Mouse (Mus musculus) T-cell, adult 66 days (primary cell): ENCODE results near the gene Hyal1. TPM values are rescaled to one million over a fixed set of nuclear protein-coding genes. Genes with fewer than 3 reads are reported as not detected.

Source experiments
- total RNA-seq, 2 experiments: library from RNA; stranded (reverse); gene quantifications; 3 replicates in 1 of 2; 4 replicates in 1 of 2; pipeline ENCODE4 v1.2.4; 2023

The Hyal1 gene
- total RNA-seq: 1 to 10 TPM; 1.9 to 2.2 TPM

DNA sequence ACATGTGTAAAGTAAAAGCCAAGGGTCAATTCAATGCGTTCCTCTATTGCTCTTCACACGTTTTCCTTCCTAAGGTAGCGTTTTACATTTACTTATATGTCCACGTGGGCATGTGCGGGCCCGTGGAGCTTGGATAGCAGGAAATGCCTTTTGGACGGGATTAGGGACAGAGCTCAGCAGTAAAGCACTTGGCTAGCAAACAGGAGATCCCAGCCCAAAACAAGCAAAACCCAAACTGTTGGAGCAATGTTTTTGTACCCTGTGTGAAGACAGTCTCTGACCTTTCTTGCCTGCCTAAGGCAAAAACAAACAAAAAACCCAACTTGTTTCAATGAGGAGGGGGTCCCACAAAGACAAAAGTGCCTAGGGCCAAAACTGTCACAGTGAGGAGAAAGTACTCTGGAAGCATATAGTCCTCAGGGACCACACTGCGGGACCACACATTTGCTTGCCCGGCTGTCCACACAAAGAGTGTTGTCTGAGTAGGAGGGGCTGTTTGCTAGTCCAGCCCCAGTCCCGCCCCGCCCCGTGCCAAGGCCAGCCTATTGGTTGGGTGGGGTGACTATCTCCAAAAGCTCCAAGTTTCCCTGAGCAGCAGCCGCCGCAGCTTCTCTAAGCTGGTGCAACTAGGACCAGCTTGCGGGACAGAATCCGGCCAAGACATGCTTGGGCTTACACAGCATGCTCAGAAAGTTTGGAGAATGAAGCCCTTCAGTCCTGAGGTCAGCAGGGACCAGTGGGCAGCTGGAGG, at the start of gene Hyal1:
Hyal1 (plus strand) TSS at position 571 of the 751 bp plus-strand sequence.

DNA sequence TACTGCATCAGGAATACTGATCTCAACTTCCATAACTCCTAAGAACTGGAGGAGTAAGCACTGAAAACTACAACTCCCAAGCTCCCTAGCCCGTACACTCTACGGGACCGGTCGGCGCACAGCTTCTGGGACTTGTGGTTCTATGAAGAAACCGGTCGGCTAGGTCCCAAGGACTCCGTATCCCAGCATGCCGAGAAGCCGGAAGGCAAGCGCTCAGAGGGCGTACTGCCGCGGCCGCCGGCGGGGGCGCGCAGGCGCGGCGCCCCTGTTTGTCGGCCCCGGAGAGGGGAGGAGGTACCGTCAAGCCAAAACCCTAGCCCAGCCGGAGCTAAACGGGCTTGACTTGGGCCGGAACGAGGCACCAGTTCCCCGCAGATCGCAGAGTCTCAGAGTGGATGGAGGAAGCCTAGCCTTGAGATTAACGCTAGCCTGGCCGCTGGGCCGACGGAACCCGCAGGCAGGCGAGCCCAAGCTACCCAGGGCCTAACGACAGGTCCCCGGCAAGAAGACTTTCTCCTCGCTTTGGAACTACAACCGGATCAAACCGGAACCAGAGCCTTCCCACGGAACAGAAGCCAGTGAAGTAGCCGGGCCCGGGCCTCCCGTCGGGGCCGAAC, 42.8 kb upstream of the Hyal1 start, which contains the start of gene Tmem115:
Tmem115 (plus strand) TSS at position 155 of the 617 bp plus-strand sequence.

DNA sequence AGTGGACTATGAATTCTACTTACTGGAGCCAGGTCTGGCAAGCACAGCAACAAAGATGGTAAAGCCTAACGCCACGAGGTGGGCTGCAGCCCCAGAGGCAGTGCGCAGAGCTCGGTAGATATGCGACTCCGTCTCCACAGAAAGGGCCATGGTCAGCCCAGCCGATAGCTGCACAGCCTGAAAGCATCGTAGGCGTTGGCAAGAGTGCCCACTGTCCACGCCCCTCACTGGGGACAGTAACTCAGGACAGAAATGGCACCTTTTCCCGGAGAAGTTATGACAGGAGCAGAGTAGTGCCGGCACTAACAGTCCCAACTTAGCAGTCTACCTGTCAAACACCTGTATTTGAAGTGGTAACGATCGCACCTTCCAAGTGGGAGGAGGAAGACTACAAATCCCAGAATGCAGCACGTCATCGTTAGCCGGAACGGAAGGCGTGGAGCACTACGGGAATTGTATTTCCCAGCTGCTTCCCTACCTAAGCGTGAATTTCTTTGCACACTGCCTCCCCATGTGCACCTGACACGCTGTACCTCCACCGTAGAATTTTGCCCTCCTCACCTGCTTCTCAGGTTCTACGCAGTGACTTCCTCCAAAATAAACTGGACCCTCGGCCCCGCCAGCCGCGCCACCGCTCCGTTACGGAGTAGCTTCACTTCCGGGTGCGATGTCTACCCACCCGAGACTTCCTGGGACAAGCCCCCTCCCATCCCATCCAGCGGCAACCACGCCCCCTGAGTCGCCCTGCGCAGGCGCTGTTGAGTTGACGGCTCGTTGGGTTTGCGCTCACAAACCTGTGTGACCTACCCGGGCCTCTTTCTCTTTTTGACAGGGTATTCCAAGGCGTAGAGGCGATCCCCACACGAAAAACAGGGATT, 35.0 kb upstream of the Hyal1 start, which contains the start of the genes Cyb561d2 and Nprl2:
Cyb561d2 (minus strand) TSS at position 720 of the 878 bp plus-strand sequence.
Nprl2 (plus strand) TSS at position 753 of the 878 bp plus-strand sequence.

DNA sequence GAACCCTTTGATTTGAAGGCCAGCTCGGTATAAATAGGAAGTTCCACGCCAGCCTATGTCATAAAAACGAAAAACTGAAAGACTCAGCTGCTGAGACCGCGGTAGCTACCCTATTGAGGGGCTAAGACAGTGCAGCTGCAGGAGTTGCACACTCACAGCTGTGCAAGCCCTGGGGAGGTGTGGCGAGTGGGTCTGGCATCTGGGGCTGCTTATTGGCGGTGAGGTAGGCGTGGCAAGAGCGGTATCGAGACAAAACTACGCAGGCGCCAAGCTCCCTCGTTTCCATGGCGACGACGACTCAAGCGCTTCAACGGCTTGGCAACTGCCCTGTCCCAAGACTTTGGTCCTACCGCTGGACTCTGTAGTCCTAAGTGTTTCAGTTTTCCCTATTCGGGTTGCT, 29.7 kb upstream of the Hyal1 start, which contains the start of gene Zmynd10:
Zmynd10 (plus strand) TSS at position 273 of the 400 bp plus-strand sequence.

DNA sequence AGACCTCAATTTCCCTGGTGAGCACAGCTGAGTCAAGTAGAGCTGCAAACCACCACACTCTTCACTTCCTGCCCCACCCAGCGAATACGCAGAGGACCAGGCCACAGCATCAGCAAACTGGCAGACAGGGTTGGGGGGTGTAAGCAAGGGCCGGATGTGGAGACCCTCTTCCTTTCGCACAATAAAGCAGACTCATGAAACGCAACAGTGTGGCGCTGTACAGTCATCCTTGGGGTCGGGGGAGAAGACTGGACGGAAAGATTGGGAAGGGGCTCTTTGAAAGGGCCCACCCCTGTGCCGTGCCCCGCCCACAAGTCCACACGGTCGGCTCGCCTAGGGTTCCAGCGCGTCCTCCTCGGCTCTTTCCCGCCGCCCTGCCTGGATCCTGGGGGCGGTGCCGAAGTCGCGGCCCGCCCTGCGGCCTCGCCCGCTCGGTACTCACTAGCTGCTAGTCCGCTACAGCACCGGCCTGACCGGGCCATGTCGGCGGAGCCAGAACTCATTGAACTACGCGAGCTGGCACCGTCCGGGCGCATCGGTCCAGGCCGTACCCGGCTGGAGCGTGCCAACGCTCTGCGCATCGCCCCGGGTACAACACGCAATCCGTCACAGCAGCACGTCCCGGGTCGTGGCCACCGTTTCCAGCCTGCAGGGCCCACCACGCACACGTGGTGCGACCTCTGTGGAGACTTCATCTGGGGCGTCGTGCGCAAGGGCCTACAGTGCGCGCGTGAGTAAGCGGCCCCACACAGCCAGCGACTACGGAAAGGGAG, 25.4 kb upstream of the Hyal1 start, which contains the start of gene Rassf1:
Rassf1 (plus strand) TSS at position 439 of the 773 bp plus-strand sequence.

DNA sequence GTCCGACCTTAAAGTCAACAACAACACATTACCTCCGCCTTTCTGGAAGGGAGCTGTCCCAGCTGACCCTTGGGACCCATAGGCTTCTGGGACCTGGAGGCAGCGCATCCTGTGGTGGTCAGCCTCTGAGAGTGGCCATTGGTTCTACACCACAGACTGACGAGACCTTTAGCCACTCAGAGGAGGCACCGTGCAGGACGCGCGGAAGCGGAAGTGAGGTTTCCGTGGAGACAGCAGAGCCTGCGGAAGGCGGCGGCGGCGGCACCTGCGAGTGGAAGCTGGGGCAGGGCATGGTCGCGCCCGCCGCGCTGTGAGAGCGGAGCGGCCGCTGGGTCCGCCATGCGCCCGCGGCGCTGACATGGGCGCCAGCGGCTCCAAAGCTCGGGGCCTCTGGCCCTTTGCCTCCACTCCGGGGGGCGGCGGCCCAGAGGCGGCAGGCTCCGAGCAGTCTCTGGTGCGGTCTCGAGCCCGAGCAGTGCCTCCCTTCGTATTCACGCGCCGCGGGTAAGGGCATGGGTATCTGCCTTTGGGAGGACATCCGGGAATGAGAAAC, 13.6 kb upstream of the Hyal1 start, which contains the start of gene Tusc2:
Tusc2 (plus strand) TSS at position 227 of the 553 bp plus-strand sequence.

DNA sequence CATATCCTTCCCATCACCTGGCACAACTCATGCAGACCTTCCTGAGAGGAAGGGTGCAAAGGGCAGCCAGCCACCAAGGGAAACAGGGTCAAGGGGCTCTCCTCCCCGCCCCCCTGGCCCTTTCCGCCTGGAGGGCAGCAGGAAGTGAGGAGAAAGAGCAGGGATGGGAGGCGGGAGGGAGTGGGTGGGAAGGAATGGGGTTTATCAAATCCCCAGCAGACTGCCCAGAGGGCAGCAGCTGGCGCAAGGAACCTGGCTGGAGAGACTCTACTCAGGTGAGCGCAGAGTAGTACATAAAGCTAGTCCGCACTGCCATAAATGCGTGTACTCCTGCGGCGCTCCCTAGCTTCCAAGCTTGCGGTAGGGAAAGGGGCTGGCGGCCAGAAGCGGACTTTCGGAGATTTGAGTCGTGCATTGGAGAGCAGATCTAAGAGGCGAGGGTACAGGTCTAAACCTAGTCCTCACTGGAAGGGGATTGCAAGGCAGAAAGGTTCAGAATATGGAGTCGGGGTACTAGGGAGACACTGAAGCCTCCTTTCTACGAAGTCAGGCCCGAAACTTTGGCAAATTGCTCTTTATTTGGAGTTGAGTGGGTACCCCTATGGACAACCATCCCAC, 8.9 kb upstream of the Hyal1 start, which contains the start of gene Hyal2:
Hyal2 (plus strand) TSS at position 244 of the 618 bp plus-strand sequence.

DNA sequence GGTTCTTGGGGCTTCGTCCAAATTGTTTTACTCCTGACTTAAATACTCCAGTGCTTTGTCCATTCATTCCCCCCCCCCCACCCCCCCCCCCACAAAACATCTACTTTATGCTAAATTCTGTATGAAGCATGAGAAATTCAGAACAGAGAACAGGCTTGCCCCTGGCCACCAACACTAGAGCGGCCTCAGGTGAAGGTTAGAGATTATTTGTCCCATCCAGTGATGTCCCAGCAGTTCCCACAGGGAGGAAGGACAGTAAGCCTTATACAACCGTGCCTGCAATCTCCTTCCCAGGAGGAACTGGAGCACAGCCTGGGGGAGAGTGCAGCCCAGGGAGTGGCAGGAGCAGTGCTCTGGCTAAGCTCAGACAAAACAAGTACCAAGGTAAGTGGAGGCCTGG, 1.9 kb downstream of the Hyal1 start, which contains the start of gene Naa80:
Naa80 (plus strand) TSS at position 301 of the 400 bp plus-strand sequence.

DNA sequence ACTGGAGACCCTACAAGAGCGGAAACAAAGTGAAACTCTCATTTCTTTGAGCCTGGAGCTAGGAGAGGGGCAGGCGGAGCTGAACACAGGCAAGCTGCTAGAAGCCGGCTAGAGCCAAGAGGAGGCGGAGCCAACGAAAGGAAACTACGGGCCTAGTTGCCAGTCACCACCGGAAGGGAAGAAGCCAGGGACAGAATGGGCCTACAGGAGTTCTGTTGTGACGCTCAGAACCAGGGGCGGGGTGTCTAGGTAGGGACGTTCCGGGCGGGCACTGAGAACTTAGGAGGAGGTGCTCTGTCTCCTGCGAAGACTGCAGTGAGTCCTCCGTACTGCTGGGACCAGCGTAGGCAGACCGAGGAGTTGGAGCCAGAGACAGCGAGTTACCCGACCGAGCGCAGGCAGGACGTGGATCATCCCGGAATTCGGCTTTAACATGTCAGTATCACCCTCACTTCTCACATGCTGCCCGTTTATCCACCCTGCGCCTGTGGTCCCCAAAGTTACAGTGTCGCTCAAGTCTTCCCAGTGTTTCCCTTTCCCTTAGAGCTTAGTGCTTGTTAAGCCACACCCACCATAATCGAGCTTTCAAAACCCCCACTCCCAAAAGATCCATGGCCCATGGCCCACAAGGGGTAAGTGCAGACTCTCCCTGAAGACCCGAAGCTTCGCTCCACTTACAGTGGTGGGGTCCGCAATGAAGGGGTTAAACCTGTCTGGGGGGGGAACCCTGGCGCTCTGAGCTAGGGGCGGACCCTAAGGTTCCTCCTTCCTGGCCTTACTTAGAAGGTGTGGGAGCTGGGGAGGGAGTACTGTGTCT, 4.0 kb downstream of the Hyal1 start, which contains the start of gene Hyal3:
Hyal3 (plus strand) TSS at position 318 of the 817 bp plus-strand sequence.

DNA sequence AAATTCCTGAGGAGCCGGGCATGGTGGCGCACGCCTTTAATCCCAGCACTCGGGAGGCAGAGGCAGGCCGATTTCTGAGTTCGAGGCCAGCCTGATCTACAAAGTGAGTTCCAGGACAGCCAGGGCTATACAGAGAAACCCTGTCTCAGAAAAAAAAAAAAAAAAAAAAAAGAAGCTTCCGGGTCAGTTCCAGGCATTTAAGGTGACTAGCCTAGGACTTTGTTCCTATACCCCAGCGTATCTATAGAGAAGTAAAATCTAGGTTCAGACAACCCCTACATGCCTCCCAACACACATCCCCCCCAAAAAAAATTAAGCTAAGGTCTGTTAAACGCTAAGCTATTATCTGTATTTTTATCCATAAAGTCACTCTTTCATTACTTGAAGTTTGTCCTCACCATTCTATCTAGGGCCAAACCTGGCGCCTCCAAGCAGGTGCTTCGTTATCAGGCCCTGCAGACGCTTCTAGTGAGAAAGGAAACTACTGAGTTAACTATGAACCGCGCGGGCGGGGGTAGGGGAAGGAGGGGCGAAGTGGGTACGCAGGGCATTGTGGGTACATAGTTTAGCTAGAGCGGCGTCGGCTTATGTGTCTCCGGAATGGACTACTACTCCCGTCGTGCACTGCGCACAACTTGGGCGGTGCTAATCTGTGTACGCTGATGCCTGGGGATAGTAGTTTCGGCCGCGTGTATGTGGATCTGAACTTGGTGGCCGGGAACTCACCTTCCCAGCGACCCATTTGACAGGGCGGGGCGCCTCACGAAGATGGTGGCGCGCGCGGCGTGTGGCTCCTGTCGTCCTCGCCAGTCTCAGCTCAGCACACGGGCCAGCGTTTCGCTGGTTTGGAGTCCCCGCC, 10.5 kb downstream of the Hyal1 start, which contains the start of gene Ifrd2:
Ifrd2 (plus strand) TSS at position 669 of the 859 bp plus-strand sequence.

DNA sequence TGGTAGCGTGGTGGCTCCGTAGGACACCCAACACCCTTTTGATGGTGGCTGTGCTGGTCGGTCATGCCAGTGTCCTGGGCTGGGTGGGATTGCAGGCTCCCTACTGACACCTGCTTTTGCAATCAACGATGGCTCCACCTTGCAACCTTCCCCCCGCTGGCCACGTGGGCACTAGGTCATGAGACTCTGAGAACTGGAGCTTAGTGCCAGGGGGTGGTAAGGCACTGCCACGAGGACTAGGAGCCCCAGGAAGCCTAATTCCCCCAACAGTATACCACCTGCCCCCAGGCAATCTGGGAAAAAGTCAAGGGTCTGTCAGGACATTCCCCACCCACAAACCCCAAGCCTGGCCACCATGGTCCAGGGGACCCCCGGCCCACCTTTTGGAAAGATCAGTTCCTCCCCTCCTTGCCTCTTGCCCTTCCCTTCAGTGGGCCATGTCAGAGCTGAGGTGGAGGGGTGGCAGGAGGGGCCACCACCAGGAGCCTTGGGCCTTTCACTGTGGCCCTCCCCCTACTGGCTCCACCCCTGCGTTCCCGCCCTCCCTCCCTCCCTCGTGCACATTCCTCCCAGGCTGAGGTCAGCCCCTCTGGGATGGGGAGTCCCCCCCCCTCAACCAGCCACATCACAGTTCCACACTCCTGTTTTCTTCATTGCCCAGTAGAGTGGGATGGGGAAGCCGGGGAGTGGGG, 32.2 kb downstream of the Hyal1 start, which contains the start of gene Sema3b:
Sema3b (minus strand) TSS at position 489 of the 692 bp plus-strand sequence.

Other genes with a start within 250 kb of the Hyal1 start
- gene Hemk1, start 238.6 kb upstream of the Hyal1 start, total RNA-seq: 1 to 10 TPM; 7.9 to 8.4 TPM
- gene 6430571L13Rik, start 236.3 kb upstream of the Hyal1 start, total RNA-seq: under 1 TPM in 1 of 2 experiments, not detected in 1; 0.50 TPM
- gene Cacna2d2, start 177.3 kb upstream of the Hyal1 start, total RNA-seq: 1 to 10 TPM; 2.1 to 2.9 TPM
- 10 to 100 TPM; 33.5 to 34.2 TPM for gene Tmem115, start 43.0 kb upstream of the Hyal1 start, total RNA-seq
- 10 to 100 TPM; 16.0 to 20.4 TPM for gene Cyb561d2, start 34.7 kb upstream of the Hyal1 start, total RNA-seq
- 10 to 100 TPM; 27.7 to 32.8 TPM for gene Nprl2, start 34.7 kb upstream of the Hyal1 start, total RNA-seq
- 1 to 10 TPM in 1 of 2 experiments, under 1 TPM in 1; 0.68 to 3.0 TPM for gene Zmynd10, start 29.6 kb upstream of the Hyal1 start, total RNA-seq
- gene Rassf1, start 25.4 kb upstream of the Hyal1 start, total RNA-seq: 10 to 100 TPM; 82.6 to 85.1 TPM
- gene Tusc2, start 13.7 kb upstream of the Hyal1 start, total RNA-seq: 10 to 100 TPM; 22.7 to 28.4 TPM
- gene Hyal2, start 9.0 kb upstream of the Hyal1 start, total RNA-seq: 1 to 10 TPM; 3.9 to 4.3 TPM
- 10 to 100 TPM in 1 of 2 experiments, 1 to 10 TPM in 1; 9.4 to 14.8 TPM for gene Naa80, start 2.0 kb downstream of the Hyal1 start, total RNA-seq
- gene Hyal3, start 3.9 kb downstream of the Hyal1 start, total RNA-seq: 1 to 10 TPM; 1.5 to 3.7 TPM
- 10 to 100 TPM; 24.5 to 35.8 TPM for gene Ifrd2, start 10.7 kb downstream of the Hyal1 start, total RNA-seq
- under 1 TPM in 1 of 2 experiments, not detected in 1; 0.23 TPM for gene Sema3b, start 32.3 kb downstream of the Hyal1 start, total RNA-seq
- 100 to 1,000 TPM; 472 to 497 TPM for gene Gnai2, start 58.4 kb downstream of the Hyal1 start, total RNA-seq
- gene Slc38a3, start 92.6 kb downstream of the Hyal1 start, total RNA-seq: not detected
- 1 to 10 TPM; 1.3 to 2.2 TPM for gene Gnat1, start 102.8 kb downstream of the Hyal1 start, total RNA-seq
- gene Sema3f, start 133.5 kb downstream of the Hyal1 start, total RNA-seq: not detected
- gene Rbm5, start 194.1 kb downstream of the Hyal1 start, total RNA-seq: 100 to 1,000 TPM; 261 to 285 TPM